Mouse (Mus musculus) regulatory T cell (primary cell): ENCODE measurements around the gene Stxbp5l.

ENCODE experiments used
- in situ Hi-C: fragments of 300-600 bp; cut with MboI, MseI; formaldehyde crosslinking; loops from one replicate; pipeline ENCODE4 v1.15.1; 2025; ENCODE audit warnings: high pct_unique_total_duplicates

Stxbp5l gene

DNA sequence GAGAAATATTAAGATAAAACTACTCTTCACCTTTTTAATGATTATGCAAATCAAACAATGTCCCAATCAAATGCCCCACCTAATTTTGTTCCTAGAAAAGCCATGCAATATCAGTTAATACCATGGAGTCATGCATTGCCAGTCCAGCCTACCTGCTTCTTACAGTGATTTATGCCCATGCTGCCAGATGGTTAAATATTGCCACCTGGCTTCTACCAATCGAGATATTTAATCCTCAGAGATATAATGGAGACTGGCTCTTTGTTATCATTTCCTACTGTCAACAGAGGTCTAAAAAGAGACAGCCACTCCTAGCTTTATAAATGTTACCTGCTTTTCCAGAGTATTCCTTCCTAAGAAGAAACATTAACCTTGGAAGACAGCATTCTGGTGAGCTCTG is 104.6 kb downstream of the Stxbp5l start:
- in situ Hi-C loops = loop anchor here (25.0 kb wide), 1 partner anchor 657 kb away; no protein-coding TSS in a partner anchor

DNA sequence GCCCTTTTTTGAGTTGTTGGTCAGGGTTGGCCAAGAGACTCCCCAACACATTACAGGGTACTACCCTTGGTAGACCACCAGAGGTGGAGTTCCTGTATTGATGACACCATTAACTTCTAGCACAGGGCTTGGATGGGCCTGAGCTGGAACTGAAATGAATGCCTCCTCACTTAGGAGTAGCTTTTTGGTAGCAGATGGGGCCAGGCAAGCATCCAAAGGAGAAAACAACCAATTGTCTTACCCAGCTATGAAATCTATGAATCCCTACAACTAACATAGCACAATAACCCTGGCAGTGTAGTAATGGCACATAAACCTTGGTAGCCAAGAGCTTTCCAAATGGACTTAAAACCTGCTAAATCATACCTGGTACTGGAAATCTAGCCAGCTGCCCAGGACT is 111.1 kb downstream of the Stxbp5l start:
- in situ Hi-C loops = no loop called here

DNA sequence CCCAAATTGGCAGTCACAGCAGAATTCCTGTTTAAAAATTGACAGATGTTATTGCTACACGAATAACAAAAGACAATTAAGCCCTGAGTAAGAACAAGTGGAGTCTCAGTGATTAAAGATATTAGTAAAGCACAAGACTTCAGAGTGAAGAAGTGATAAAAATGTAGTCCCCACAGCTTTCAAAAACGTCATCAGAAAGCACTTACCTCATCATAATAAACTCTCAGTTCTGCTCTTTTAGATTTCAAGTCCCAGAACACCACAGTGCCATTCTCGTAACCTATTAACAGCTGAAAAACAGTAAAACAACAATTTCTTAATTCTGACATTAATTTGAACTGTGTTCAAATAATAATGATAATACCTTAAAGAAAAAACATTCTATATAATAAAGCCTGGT is 123.1 kb downstream of the Stxbp5l start:
- in situ Hi-C loops = no loop called here

- in situ Hi-C loops = no loop called here
Observed at GRCm38 (mm10) chr16:37219151-37219550, 165.6 kb downstream of the Stxbp5l start.

GRCm38 (mm10) chr16:37208783-37209182 is 176.0 kb downstream of the Stxbp5l start:
- in situ Hi-C loops = no loop called here

DNA sequence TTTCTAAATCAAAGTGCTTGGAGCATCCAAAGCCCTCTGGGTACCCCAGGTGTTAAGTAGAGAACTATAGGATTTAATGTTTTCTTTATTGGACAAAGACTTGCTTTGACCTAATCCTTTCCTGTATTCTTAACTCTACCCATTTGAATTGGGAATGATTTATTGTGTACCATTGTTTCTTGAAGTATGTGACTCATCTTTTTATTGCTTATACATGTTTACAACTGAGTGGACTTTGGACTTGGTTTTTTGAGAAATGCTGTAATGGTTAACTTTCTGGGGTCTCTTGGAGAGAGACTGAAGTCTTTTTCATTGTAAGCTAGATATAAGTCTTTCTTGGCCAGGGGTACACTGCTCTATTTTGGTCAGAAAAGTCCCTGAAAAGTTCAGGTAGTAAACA is 190.6 kb downstream of the Stxbp5l start:
- in situ Hi-C loops = no loop called here

GRCm38 (mm10) chr16:37125190-37125589 is 259.6 kb downstream of the Stxbp5l start:
- in situ Hi-C loops = loop anchor here (25.0 kb wide), 2 partner anchors 837 to 913 kb away; partner anchors contain the start of genes 2010005H15Rik and Gm5416

DNA sequence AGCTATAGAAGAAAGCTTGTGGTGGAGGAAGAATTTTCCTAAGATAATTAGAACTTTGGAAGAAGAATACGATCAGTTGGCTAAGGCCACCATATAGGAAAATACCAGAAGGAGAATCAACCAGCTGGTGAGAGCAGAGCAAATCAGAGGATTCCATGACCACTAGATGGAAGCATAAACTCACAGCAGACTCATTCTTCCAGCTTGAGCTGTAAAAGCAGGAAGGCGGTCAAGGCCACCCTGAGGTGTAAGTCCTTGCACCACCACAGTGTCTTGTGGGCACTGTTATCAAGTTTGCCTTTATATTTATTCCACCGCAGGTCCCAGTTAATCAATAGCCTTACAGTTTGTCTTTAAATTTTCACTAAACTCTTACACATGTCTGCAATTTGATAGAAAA is 275.5 kb downstream of the Stxbp5l start:
- in situ Hi-C loops = loop anchor here (10.0 to 25.0 kb wide), 2 partner anchors 578 to 776 kb away; no protein-coding TSS in a partner anchor

DNA sequence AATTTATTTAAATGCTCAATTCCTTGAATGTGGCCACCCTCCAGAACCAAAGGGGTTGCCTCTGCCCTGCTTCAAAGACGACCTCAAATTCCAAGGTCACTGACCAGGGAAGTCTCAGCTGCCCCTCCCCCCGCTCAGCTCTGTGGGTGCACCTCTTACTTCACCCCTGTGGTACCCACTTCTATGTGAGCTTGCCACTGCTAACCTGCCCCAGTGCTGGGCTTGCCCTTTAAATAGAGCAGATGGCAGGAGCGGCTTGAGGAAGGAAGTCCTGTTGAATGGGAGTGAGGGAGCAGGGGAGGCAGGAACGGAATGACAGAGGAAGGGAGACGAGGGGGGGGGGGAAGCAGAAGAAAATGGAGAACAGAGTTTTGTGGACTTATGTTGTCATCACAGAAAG is 276.0 kb downstream of the Stxbp5l start:
- in situ Hi-C loops = loop anchor here (10.0 to 25.0 kb wide), 2 partner anchors 579 to 776 kb away; no protein-coding TSS in a partner anchor

GRCm38 (mm10) chr16:37094169-37094833 is 290.5 kb downstream of the Stxbp5l start:
- in situ Hi-C loops = no loop called here

- in situ Hi-C loops = no loop called here
Observed at GRCm38 (mm10) chr16:37089648-37090047, 295.1 kb downstream of the Stxbp5l start.

DNA sequence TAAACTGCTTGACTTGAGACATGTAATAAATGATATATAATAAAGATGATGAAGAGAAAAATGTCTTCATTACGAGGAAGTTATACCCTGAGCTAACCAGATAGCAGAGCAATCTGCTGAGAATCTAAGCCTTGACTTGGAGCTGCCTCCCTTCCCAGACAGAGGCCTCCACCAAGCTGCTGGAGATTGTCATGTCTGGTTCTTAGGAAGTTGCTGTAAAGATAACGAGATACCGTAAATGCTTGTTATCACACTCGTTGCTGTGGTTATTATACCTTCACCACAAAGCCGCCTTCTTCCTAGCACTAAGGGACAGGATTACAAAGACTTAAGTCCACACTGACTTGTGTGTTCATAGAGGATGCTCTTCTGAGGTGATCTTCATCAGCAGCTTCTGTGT is 312.4 kb downstream of the Stxbp5l start:
- in situ Hi-C loops = no loop called here
